Mouse (Mus musculus) embryonic facial prominence, embryonic 14.5 days (tissue): Measurements from ENCODE around the gene Fndc3b. TPM values are rescaled to one million over a fixed set of nuclear protein-coding genes. Genes with fewer than 3 reads are reported as not detected.

Source experiments
- ATAC-seq: fragments of 200-750 bp; cut with Nextera tagmentation; 2 replicates; pipeline ENCODE4 v1.8.0; 2017; ENCODE audit warnings: low read depth, moderate number of reproducible peaks, moderate TSS enrichment
- DNase-seq: peaks from one replicate; pipeline ENCODE4 v3.0.0-alpha.2; 2015; ENCODE audit warnings: low spot score
- H3K27ac ChIP-seq: fragments of 300-500 bp; sonication (generic); replicated peaks from 2 replicates; pipeline ENCODE4 v1.5.1; 2014; ENCODE audit warnings: low read depth, mild to moderate bottlenecking, low read length, moderate library complexity
- H3K27me3 ChIP-seq: fragments of 300-500 bp; sonication (generic); replicated peaks from 2 replicates; pipeline ENCODE4 v1.6.1; 2014; ENCODE audit warnings: low read length; ENCODE audit not compliant: control insufficient read depth, insufficient read depth
- H3K36me3 ChIP-seq: fragments of 300-500 bp; sonication (generic); 2 replicates; pipeline ENCODE4 v1.6.1; 2014; ENCODE audit warnings: low read length, mixed read lengths; ENCODE audit not compliant: control insufficient read depth, insufficient read depth
- H3K4me1 ChIP-seq: fragments of 300-500 bp; sonication (generic); 2 replicates; pipeline ENCODE4 v1.6.1; 2014; ENCODE audit warnings: antibody characterized with exemption, low read length; ENCODE audit not compliant: control insufficient read depth, insufficient read depth
- H3K4me2 ChIP-seq: fragments of 300-500 bp; sonication (generic); 2 replicates; pipeline ENCODE4 v1.6.1; 2014; ENCODE audit warnings: low read depth, mild to moderate bottlenecking, low read length, moderate library complexity, mixed read lengths
- H3K4me3 ChIP-seq: fragments of 300-500 bp; sonication (generic); 2 replicates; pipeline ENCODE4 v1.5.1; 2014; ENCODE audit warnings: low read depth, mild to moderate bottlenecking, low read length
- H3K9ac ChIP-seq: fragments of 300-500 bp; sonication (generic); 2 replicates; pipeline ENCODE4 v1.6.1; 2014; ENCODE audit warnings: low read depth, mild to moderate bottlenecking, low read length, moderate library complexity, mixed read lengths
- H3K9me3 ChIP-seq: fragments of 300-500 bp; sonication (generic); 2 replicates; pipeline ENCODE4 v1.6.1; 2016; ENCODE audit warnings: low read length; ENCODE audit not compliant: control insufficient read depth
- WGBS: fragments of 180-500 bp; shearing (Covaris S2); extraction: QIAGEN DNeasy Blood & Tissue Kit; methylation state at CpG from one replicate; pipeline ENCODE4 v1.1.7; 2014; 5-methylcytosine and 5-hydroxymethylcytosine counted together
- polyA plus RNA-seq: library from polyadenylated mRNA; unstranded; fragments of >200 nt; fragmentation: Nextera tagmentation; extraction: Ambion mirVana; gene quantifications from 2 replicates; pipeline ENCODE4 v1.2.1, GENCODE M21; 2014

The Fndc3b gene
- polyA plus RNA-seq, 1 experiment from 2014 or later: 44.3 TPM

GRCm38 (mm10) chr3:27652451-27653011 is 58.6 kb downstream of the Fndc3b start:
- Histone ChIP-seq H3K27me3 (no peaks in the 10 kb centered on the region), H3K9ac (no peak overlapping the region), H3K27ac (peak overlapping the region; percentile 19; the same call in 1 of the 2 replicates), H3K4me3 (no peak overlapping the region), H3K36me3 (no peaks in the 10 kb centered on the region; the same call in 1 of the 2 replicates), H3K4me1 (peaks cover 60% of the 10 kb centered on the region), H3K9me3 (no peaks in the 10 kb centered on the region), H3K4me2 (no peak overlapping the region)
- 63% methylated on average over 9 of the region's 9 CpGs for WGBS
- no peak for DNase-seq
- ATAC-seq: no peak; the same call in 1 of the 2 replicates

- H3K4me1 ChIP-seq: peaks cover 52% of the 10 kb centered on the region
- no peaks in the 10 kb centered on the region; the same call in 1 of the 2 replicates for H3K36me3 ChIP-seq
- WGBS: 28% methylated on average over 6 of the region's 6 CpGs
- no peak overlapping the region for H3K9ac ChIP-seq
- no peak overlapping the region for H3K4me2 ChIP-seq
- ATAC-seq (peak; percentile 39; the same call in 1 of the 2 replicates), DNase-seq (peak; percentile 58)
- no peaks in the 10 kb centered on the region for H3K9me3 ChIP-seq
- no peak overlapping the region for H3K4me3 ChIP-seq
- H3K27ac ChIP-seq: peak overlapping the region; percentile 19
- H3K27me3 ChIP-seq: no peaks in the 10 kb centered on the region
These were observed 59.4 kb downstream of the Fndc3b start for GRCm38 (mm10) chr3:27651731-27652130.

- no peak overlapping the region for H3K27ac ChIP-seq
- DNase-seq (no peak), ATAC-seq (no peak)
- no peaks in the 10 kb centered on the region for H3K9me3 ChIP-seq
- no peaks in the 10 kb centered on the region; the same call in 1 of the 2 replicates for H3K36me3 ChIP-seq
- H3K9ac ChIP-seq: no peak overlapping the region
- no peak overlapping the region for H3K4me3 ChIP-seq
- WGBS: 86% methylated on average over 11 of the region's 11 CpGs
- H3K27me3 ChIP-seq: no peaks in the 10 kb centered on the region
- H3K4me1 ChIP-seq: peaks cover 43% of the 10 kb centered on the region
- no peak overlapping the region for H3K4me2 ChIP-seq
These were observed 61.0 kb downstream of the Fndc3b start for GRCm38 (mm10) chr3:27650083-27650482.

- Histone ChIP-seq H3K9ac (no peak overlapping the region), H3K27ac (no peak overlapping the region), H3K4me1 (peaks cover 41% of the 10 kb centered on the region), H3K4me2 (no peak overlapping the region), H3K4me3 (no peak overlapping the region), H3K9me3 (no peaks in the 10 kb centered on the region), H3K27me3 (no peaks in the 10 kb centered on the region), H3K36me3 (no peaks in the 10 kb centered on the region; the same call in 1 of the 2 replicates)
- DNase-seq (no peak), ATAC-seq (no peak)
- 40% methylated on average over 1 of the region's 1 CpGs for WGBS
These were observed 61.8 kb downstream of the Fndc3b start for GRCm38 (mm10) chr3:27649316-27649715.

- no peak for DNase-seq
- H3K4me3 ChIP-seq: no peak overlapping the region
- no peak overlapping the region for H3K4me2 ChIP-seq
- no peak overlapping the region for H3K9ac ChIP-seq
- H3K36me3 ChIP-seq: peaks cover 18% of the 10 kb centered on the region
- no peaks in the 10 kb centered on the region for H3K27me3 ChIP-seq
- no peaks in the 10 kb centered on the region for H3K9me3 ChIP-seq
- 0 out of 2 replicates have a peak, but pooled peaks cover 4% of the 10 kb centered on the region for H3K4me1 ChIP-seq
- no peak overlapping the region for H3K27ac ChIP-seq
- 89% methylated on average over 6 of the region's 6 CpGs for WGBS
- no peak for ATAC-seq
These were observed 68.7 kb downstream of the Fndc3b start for GRCm38 (mm10) chr3:27642381-27642780.

GRCm38 (mm10) chr3:27639701-27640100 is 71.4 kb downstream of the Fndc3b start:
- DNase-seq: no peak
- no peaks in the 10 kb centered on the region for H3K27me3 ChIP-seq
- H3K9ac ChIP-seq: no peak overlapping the region
- no peak for ATAC-seq
- no peak overlapping the region for H3K27ac ChIP-seq
- peaks cover 18% of the 10 kb centered on the region for H3K36me3 ChIP-seq
- H3K9me3 ChIP-seq: no peaks in the 10 kb centered on the region
- no peak overlapping the region for H3K4me3 ChIP-seq
- H3K4me1 ChIP-seq: no peaks in the 10 kb centered on the region; the same call in 1 of the 2 replicates
- WGBS: 90% methylated on average over 4 of the region's 4 CpGs
- H3K4me2 ChIP-seq: no peak overlapping the region

GRCm38 (mm10) chr3:27637046-27637661 is 74.0 kb downstream of the Fndc3b start:
- peaks cover 18% of the 10 kb centered on the region for H3K36me3 ChIP-seq
- H3K9me3 ChIP-seq: no peaks in the 10 kb centered on the region
- no peaks in the 10 kb centered on the region; the same call in 1 of the 2 replicates for H3K4me1 ChIP-seq
- no peak overlapping the region for H3K4me3 ChIP-seq
- no peak overlapping the region for H3K27ac ChIP-seq
- ATAC-seq: peak; percentile 65
- H3K27me3 ChIP-seq: no peaks in the 10 kb centered on the region
- WGBS: 51% methylated on average over 6 of the region's 6 CpGs
- no peak overlapping the region for H3K9ac ChIP-seq
- H3K4me2 ChIP-seq: no peak overlapping the region
- no peak for DNase-seq

- H3K27ac ChIP-seq: no peak overlapping the region
- ATAC-seq (no peak), DNase-seq (no peak)
- H3K36me3 ChIP-seq: peaks cover 7% of the 10 kb centered on the region; the same call in 1 of the 2 replicates
- 19% methylated on average over 3 of the region's 3 CpGs for WGBS
- H3K9ac ChIP-seq: no peak overlapping the region
- no peak overlapping the region for H3K4me2 ChIP-seq
- H3K4me1 ChIP-seq: peaks cover 1% of the 10 kb centered on the region; the same call in 1 of the 2 replicates
- no peak overlapping the region for H3K4me3 ChIP-seq
- H3K27me3 ChIP-seq: no peaks in the 10 kb centered on the region
- H3K9me3 ChIP-seq: no peaks in the 10 kb centered on the region
These were observed 75.3 kb downstream of the Fndc3b start for GRCm38 (mm10) chr3:27635776-27636175.
